Mouse (Mus musculus): ENCODE measurements at regions not wholly inside any gene's neighbourhood (a gene's known extent, or its start where the extent isn't known, plus 50 kb on each side); places are given as distances from the start of the nearest gene placed in this dataset.

DNA sequence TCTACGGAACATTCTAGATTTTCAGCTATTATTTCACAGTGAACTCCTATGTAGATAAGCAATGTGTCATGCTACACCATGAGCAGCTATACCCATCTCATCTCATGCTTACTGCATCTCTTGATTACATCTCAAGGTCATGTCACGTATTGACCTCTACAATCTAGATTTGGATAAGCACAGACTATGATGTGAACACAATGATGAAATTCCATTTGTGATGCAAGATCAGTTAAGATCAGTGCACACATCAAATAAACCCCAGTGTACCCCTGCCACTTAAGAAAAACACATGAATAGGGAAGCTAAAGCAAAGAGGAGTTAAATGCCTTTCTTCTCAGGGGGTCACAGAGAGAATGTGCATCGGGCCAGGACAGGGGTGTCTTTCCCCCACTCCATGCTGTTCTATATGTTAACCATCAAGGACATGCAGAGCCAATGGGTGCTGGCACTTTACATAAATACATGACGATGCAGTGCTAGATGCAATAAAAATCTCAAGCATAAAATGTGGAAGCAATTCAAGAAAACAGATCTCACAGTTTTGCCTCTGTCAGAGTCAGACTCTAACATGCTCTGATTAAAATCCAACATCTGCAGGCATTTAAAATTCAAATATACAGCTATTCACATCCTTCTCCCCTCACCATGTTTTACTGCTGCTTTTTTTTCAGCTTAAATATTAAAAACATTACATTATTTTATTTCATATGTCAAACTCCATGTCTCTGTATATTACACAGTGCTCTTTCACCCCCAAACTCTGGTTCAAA, 157.1 kb upstream of the Gm15217 start:
- TF ChIP-seq CHD2 (IDR thresholded peaks at IDR 0.05; ENCODE audit: low read depth, low read length) (no peak), ZNF384 (IDR thresholded peaks at IDR 0.05; ENCODE audit: low read depth, low read length) (no peak)

Data from ES-E14 (cell line).